Mouse (Mus musculus) forebrain, postnatal 0 days (tissue): ENCODE measurements around the gene Gnb1. TPM values are rescaled to one million over a fixed set of nuclear protein-coding genes. Genes with fewer than 3 reads are reported as not detected.

Experiments used
- ATAC-seq: fragments of 200-750 bp; cut with Nextera tagmentation; 2 replicates; pipeline ENCODE4 v1.8.0; 2017; ENCODE audit warnings: mild to moderate bottlenecking, moderate library complexity
- DNase-seq: peaks from one replicate; pipeline ENCODE4 v3.0.0-alpha.2; 2015
- H3K27ac ChIP-seq: fragments of 300-500 bp; sonication (generic); 2 replicates; pipeline ENCODE4 v1.5.1; 2014; ENCODE audit warnings: low read depth, mild to moderate bottlenecking, antibody characterized with exemption, low read length, moderate library complexity, mixed read lengths
- H3K27me3 ChIP-seq: fragments of 300-500 bp; sonication (generic); 2 replicates; pipeline ENCODE4 v1.6.1; 2014; ENCODE audit warnings: mild to moderate bottlenecking, low read length, mixed read lengths; ENCODE audit not compliant: insufficient read depth
- H3K36me3 ChIP-seq: fragments of 300-500 bp; sonication (generic); 2 replicates; pipeline ENCODE4 v1.6.1; 2014; ENCODE audit warnings: mild to moderate bottlenecking, moderate library complexity; ENCODE audit not compliant: insufficient read depth
- H3K4me1 ChIP-seq: fragments of 300-500 bp; sonication (generic); 2 replicates; pipeline ENCODE4 v1.6.1; 2014; ENCODE audit warnings: antibody characterized with exemption; ENCODE audit not compliant: insufficient read depth
- H3K4me2 ChIP-seq: fragments of 300-500 bp; sonication (generic); 2 replicates; pipeline ENCODE4 v1.6.1; 2014; ENCODE audit warnings: low read depth, mild to moderate bottlenecking, moderate library complexity
- H3K4me3 ChIP-seq: fragments of 300-500 bp; sonication (generic); 2 replicates; pipeline ENCODE4 v1.5.1; 2014; ENCODE audit warnings: low read depth, low read length, mixed read lengths
- H3K9ac ChIP-seq: fragments of 300-500 bp; sonication (generic); 2 replicates; pipeline ENCODE4 v1.6.1; 2014; ENCODE audit warnings: mild to moderate bottlenecking
- H3K9me3 ChIP-seq: fragments of 300-500 bp; sonication (generic); 2 replicates; pipeline ENCODE4 v1.6.1; 2016; ENCODE audit warnings: low read length
- CTCF ChIP-seq: sonication (generic); IDR thresholded peaks from 2 replicates; pipeline ENCODE4 v1.5.1; 2016; ENCODE audit warnings: antibody characterized with exemption, control low read depth, low read depth
- WGBS: fragments of 180-500 bp; shearing (Covaris S2); extraction: QIAGEN DNeasy Blood & Tissue Kit; methylation state at CpG from one replicate; pipeline ENCODE4 v1.1.7; 2014; 5-methylcytosine and 5-hydroxymethylcytosine counted together
- polyA plus RNA-seq: library from polyadenylated mRNA; unstranded; fragments of >200 nt; fragmentation: Nextera tagmentation; extraction: Ambion mirVana; gene quantifications from 2 replicates; pipeline ENCODE4 v1.2.1, GENCODE M21; 2015
- total RNA-seq: library from RNA; depleted of rRNA; stranded (reverse); fragments of >200 nt; gene quantifications from 2 replicates; pipeline ENCODE4 v1.2.3, GENCODE M21; 2014

Gene Gnb1
- total and polyA plus RNA-seq, 2 experiments from 2014 or later, result 268 to 1,420 TPM

DNA sequence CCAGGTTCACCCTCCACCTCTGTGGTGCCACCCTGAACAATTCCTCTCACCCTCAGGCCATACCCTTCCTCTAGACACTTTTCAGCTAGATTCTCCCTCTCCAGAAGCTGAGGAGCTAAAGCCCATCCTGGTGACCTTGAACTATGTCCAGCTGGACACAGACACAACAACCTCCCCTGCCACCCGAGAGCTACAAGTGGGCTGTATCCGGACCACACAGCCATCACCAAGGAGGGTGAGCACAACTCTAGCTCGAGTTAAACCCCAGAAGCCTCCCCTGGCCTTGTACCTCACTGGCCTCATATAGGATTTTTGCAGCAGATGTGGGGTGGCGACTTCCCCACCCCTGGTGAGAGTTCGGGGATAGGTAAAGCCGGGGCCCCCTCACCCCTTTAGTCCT lies 25.6 kb upstream of the Gnb1 start:
- H3K9ac ChIP-seq, result no peak overlapping the region
- no peak for TF ChIP-seq CTCF
- DNase-seq (no peak), ATAC-seq (no peak)
- H3K9me3 ChIP-seq, result no peaks in the 10 kb centered on the region
- 75% methylated on average over 6 of the region's 6 CpGs for WGBS
- H3K4me2 ChIP-seq, result no peak overlapping the region
- no peak overlapping the region for H3K4me3 ChIP-seq
- no peak overlapping the region for H3K27ac ChIP-seq
- no peaks in the 10 kb centered on the region for H3K36me3 ChIP-seq
- H3K4me1 ChIP-seq, result no peaks in the 10 kb centered on the region
- H3K27me3 ChIP-seq, result no peaks in the 10 kb centered on the region

DNA sequence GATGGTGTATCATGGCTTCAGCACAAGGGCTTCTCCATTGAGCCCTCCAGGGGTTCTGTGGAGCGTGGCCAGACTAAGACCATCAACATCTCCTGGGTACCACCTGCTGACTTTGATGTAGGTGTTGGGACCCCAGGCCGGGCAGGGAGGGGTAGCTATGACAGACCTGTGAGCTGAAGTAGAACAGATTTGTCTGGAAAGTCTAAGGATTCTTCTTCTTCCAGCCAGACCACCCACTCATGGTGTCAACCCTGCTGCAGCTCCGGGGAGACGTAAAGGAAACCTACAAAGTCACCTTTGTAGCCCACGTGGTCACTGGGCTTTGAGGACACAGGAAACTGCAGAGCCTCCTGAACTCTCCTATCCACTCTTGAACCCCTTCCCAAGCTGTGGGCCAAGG lies 25.1 kb upstream of the Gnb1 start:
- Histone ChIP-seq H3K27me3 (no peaks in the 10 kb centered on the region), H3K4me1 (no peaks in the 10 kb centered on the region), H3K27ac (no peak overlapping the region), H3K9me3 (no peaks in the 10 kb centered on the region), H3K9ac (no peak overlapping the region), H3K4me2 (no peak overlapping the region), H3K36me3 (no peaks in the 10 kb centered on the region), H3K4me3 (no peak overlapping the region)
- TF ChIP-seq CTCF, result no peak
- WGBS, result 81% methylated on average over 5 of the region's 5 CpGs
- ATAC-seq (no peak), DNase-seq (no peak)

DNA sequence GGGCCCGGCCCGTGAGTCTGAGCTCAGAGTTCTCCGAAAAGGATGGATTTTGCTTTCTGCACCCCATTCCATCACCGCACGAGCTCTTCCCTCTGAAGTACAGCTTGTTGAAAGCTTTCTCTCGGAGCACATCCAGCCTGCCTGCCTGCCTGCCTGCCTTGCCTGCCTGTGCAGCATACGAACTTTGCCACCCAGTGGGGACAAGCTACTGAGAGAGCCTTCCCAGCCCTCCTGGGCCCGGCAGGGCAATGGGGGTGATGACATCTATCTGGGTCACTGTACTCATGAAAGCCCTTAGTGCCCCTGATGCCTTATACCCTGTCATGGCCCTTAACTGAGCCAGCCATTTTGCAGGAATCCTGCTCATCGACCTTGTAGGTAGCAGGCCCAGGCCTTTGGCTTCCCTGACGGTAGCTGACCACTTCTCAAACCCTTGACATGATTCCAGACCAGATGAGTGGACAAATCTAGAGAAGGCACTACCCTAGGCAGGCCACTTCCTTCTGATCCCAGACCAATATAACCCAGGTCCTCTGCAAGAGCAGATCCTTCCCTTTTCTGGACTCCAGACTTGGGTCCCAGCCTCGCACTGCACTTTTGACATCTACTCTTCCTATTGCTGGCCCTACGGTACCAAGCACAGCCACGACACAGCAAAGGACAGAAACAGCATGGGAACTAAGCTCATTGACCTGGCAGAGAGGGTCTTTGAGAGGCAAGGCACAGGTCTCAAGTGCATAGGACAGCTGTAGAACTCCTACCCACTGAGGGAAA lies 23.7 kb upstream of the Gnb1 start:
- 83% methylated on average over 13 of the region's 13 CpGs for WGBS
- no peak for DNase-seq

DNA sequence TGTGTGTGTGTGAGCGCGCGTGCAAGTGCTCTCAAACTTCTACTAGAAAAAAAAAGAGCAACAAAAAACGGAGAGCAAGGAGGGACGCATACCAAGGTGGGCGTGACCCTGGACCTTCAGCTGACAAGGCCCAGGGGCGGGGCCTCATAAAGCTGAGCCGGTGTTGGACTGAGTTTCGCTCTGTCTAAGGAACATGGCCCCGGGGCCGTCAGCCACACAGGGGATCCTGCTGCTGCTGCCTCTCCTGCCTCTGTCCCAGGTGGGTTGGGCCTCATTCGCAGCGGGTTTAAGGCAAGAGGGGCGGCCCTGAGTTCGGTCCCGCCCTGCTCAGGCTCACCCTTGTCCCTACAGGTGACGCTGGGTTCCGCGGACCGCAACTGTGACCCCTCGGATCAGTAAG lies 22.2 kb upstream of the Gnb1 start, which contains the start of gene Tmem52:
Gene Tmem52 (plus strand): TSS at position 163 of the 400 bp plus-strand sequence.
- H3K4me2 ChIP-seq, result no peak within 1 kb of the TSS
- H3K9me3 ChIP-seq, result no peaks in the 10 kb centered on the region
- ATAC-seq (no peak), DNase-seq (no peak)
- H3K4me1 ChIP-seq, result no peaks in the 10 kb centered on the region
- no peak for TF ChIP-seq CTCF
- H3K9ac ChIP-seq, result no peak within 1 kb of the TSS
- no peak within 1 kb of the TSS for H3K4me3 ChIP-seq
- H3K36me3 ChIP-seq, result no peaks in the 10 kb centered on the region
- no peak within 1 kb of the TSS for H3K27ac ChIP-seq
- WGBS, result 10% methylated on average over 20 of the region's 21 CpGs
- no peaks in the 10 kb centered on the region for H3K27me3 ChIP-seq

More for the DNA sequence above, 23.7 kb upstream of the Gnb1 start:
- Histone ChIP-seq H3K27me3 (no peaks in the 10 kb centered on the region), H3K36me3 (no peaks in the 10 kb centered on the region), H3K9ac (no peak overlapping the region), H3K4me2 (no peak overlapping the region), H3K9me3 (no peaks in the 10 kb centered on the region), H3K4me3 (no peak overlapping the region), H3K4me1 (no peaks in the 10 kb centered on the region), H3K27ac (no peak overlapping the region)
- no peak for TF ChIP-seq CTCF
- no peak for ATAC-seq

DNA sequence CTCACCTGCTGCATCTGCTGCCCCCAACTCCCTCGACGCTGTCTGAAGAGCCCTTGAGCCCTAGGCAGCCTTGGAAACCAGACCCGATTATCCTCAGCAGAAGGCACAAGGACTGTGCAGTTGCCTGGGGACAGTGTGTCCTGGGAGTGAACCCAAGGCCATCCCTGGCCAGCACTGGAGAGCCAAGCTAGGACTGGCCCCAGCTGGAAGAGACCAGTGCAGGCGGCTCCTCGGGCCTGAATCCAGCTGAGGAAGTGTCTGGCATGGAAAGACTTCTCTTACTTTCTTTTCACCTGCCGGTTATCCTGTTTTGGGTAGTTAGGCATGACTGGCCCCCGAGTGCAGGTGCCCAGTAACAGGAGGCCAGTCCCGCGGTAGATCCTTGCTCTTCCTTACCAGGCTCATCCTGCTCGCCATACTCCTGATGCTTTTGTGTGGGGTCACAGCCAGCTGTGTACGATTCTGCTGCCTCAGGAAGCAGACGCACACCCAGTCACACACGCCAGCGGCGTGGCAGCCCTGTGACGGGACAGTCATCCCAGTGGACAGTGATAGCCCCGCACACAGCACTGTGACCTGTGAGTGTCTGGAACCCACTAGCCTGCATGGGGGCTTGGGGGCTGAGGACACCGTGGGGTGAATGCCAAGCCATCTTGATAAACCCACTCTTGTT lies 21.4 kb upstream of the Gnb1 start:
- H3K9ac ChIP-seq, result no peak overlapping the region
- no peak overlapping the region for H3K27ac ChIP-seq
- H3K4me3 ChIP-seq, result no peak overlapping the region
- no peak for TF ChIP-seq CTCF
- H3K27me3 ChIP-seq, result no peaks in the 10 kb centered on the region
- H3K9me3 ChIP-seq, result no peaks in the 10 kb centered on the region
- no peaks in the 10 kb centered on the region for H3K4me1 ChIP-seq
- ATAC-seq (no peak), DNase-seq (no peak)
- H3K4me2 ChIP-seq, result no peak overlapping the region
- H3K36me3 ChIP-seq, result no peaks in the 10 kb centered on the region
- 79% methylated on average over 18 of the region's 18 CpGs for WGBS

DNA sequence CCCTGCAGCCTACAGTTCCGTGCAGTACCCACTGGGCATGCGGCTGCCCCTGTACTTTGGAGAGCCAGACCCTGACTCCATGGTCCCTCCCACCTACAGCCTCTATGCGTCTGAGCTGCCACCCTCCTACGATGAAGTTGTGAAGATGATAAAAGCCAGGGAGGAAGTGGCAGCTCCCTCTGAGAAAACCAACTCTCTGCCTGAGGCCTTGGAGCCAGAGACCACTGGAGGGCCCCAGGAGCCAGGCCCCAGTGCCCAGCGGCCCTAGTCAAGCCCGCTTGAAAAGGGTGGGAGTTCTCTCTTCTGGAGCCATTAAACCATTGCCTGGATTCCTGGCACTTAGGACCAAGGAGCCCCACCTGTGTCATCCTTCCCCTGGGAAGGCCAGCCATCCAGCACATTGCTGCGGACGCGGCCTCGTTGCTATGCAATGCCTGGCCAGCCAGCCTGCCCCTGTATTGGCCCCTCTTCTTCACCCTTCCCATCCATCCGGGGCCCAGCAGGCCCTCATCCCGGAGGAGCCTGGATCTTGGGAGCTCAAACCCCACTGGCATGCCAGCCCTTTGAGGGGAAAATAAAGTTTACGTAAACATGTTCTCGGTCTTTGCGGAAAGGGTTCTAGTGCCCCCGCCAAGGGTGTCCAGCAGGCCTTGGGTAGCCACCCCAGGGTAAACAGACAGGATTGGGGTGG lies 20.8 kb upstream of the Gnb1 start:
- H3K9ac ChIP-seq, result no peak overlapping the region
- no peak overlapping the region for H3K4me2 ChIP-seq
- no peak for TF ChIP-seq CTCF
- ATAC-seq (no peak), DNase-seq (no peak)
- no peaks in the 10 kb centered on the region for H3K27me3 ChIP-seq
- WGBS, result 90% methylated on average over 16 of the region's 16 CpGs
- no peak overlapping the region for H3K27ac ChIP-seq
- H3K36me3 ChIP-seq, result no peaks in the 10 kb centered on the region
- no peaks in the 10 kb centered on the region for H3K9me3 ChIP-seq
- H3K4me3 ChIP-seq, result no peak overlapping the region
- no peaks in the 10 kb centered on the region for H3K4me1 ChIP-seq

DNA sequence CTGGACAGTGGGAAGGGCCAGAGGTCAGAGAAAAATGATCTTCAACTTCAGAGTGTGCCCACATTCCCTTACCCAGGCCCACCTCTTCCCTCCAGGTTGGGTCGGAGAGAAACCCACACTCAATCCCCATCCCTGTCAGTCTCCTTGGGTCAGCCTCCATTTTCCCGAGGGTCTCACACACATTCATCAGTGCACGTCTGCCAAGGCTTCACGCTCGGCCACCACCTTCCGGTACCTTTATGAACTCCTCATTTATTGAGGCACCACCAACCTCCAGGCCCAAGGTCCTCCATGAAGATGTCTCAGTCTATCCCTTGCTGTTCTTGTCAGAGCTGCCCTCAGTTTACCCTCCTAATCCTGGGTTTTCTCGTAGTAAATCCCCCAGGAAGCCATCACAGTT lies 20.2 kb upstream of the Gnb1 start:
- TF ChIP-seq CTCF, result no peak
- no peak for ATAC-seq
- no peaks in the 10 kb centered on the region for H3K36me3 ChIP-seq

More for the DNA sequence above, 20.2 kb upstream of the Gnb1 start:
- DNase-seq, result no peak
- H3K4me3 ChIP-seq, result no peak overlapping the region
- WGBS, result 93% methylated on average over 7 of the region's 7 CpGs
- no peak overlapping the region for H3K27ac ChIP-seq
- no peaks in the 10 kb centered on the region for H3K4me1 ChIP-seq
- no peaks in the 10 kb centered on the region for H3K9me3 ChIP-seq
- no peak overlapping the region for H3K9ac ChIP-seq
- no peaks in the 10 kb centered on the region for H3K27me3 ChIP-seq
- no peak overlapping the region for H3K4me2 ChIP-seq
